Mouse (Mus musculus) induced T-regulatory cell, adult 2 months (primary cell): ENCODE measurements around the gene Nlrp4a.
"Not testable (repeated sequence)": the region's sequence is repeated elsewhere in the genome, so short reads cannot be mapped to it uniquely, and the experiment has no call there.

Source experiments
- DNase-seq: peaks from one replicate; pipeline ENCODE4 v3.0.0-alpha.2; 2012; ENCODE audit warnings: low read depth

The Nlrp4a gene

GRCm38 (mm10) chr7:26434813-26435212 lies at the start of gene Nlrp4a:
TSS of gene Nlrp4a (plus strand) at chr7:26435113.
- DNase-seq = no peak

- DNase-seq = not testable (repeated sequence)
These were observed 48.2 kb upstream of the Nlrp4a start for GRCm38 (mm10) chr7:26386691-26387090.

DNA sequence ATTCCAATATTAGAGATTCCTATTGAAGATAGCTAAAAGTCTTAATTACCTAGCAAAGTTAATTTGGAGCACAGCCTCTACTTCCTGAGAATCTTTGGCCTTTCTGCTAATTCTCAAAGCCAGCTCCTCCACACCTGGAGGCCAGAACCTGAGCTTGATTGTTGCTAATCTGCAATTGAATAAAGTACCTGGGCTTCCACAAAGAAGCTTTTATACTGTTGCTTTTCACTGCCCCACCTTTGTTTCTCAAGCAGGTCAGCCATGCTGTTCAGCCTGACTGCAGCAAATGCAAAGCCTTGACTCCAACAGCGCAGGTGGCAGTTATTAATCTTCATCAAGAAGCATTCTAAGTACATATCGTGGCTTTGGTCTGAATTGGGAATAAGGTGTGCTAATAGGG lies 43.8 kb upstream of the Nlrp4a start:
- not testable (repeated sequence) for DNase-seq

GRCm38 (mm10) chr7:26391811-26392210 lies 43.1 kb upstream of the Nlrp4a start:
- DNase-seq = not testable (repeated sequence)

GRCm38 (mm10) chr7:26403600-26403999 lies 31.3 kb upstream of the Nlrp4a start, which contains the start of gene Nlrp9c:
TSS of gene Nlrp9c (minus strand) at chr7:26403700.
- not testable (repeated sequence) for DNase-seq

GRCm38 (mm10) chr7:26476690-26477089 lies 41.8 kb downstream of the Nlrp4a start:
- no peak for DNase-seq

DNA sequence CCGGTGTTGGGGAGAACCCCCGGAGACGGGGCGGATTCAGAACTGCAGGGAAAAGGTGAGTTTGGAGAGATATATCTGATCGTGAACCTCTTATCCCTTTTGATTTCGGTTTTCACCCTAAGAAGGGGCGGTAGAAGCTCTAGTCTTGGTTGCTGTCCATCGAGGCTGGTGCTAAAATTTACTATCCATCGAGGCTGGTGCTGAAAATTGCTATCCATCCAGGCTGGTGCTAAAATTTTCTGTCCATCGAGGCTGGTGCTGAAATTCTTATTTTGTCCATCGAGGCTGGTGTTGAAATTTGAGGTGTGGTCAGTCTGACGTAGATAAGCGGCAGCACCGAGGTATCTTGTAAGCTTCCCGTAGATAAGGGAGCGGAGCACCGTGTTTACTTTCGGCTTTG lies 54.6 kb downstream of the Nlrp4a start:
- DNase-seq = not testable (repeated sequence)
